8 mouse cellular contexts compared by ENCODE assay signal in the genomic region with DNA sequence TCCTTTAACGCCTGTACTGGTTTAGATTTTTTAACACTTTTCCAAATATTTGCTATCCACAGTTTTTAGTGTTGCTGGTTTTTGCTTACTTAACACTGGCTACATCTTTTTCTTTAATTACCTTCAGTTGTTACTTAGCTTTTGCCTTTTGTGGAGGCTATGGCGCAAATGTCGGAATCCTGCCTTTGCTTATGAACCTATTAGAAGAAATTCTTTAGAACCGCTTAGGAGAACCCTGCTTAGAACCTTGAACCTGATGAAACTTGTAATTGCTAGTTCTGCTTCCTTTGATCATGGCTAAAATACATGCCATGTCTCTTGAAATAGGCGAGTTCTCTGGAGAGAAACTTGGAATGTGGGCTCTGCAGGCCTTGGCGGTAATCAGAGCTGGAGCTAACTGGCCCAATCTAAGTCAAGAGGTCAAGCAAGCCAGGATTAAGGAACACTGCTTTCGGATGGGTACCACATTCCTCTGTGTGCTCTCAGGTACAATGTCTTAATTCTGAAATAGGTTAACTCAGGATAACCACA. TPM values are rescaled to one million over a fixed set of nuclear protein-coding genes. Genes with fewer than 3 reads are reported as not detected.
DNase-seq lines count a peak whose midpoint lies in the region; ATAC-seq and TF ChIP-seq lines count a peak whose summit lies in the region.

No protein-coding gene starts in this region.

- DNase-seq in spleen, adult 2 months (ENCODE audit: low read depth in 1 of 2, low spot score in 2 of 2) = no peak
- DNase-seq in spleen, adult 18-20 months = no peak
- peak; percentile 62 for DNase-seq in forebrain, embryonic 10.5 days (ENCODE audit: extremely low spot score, low spot score)
- DNase-seq in liver, adult 2 months (ENCODE audit: extremely low read depth, low read depth, low spot score) = no peak
- no peak for DNase-seq in stomach, postnatal 0 days (ENCODE audit: low spot score)
- DNase-seq in cerebellum, postnatal 10 days = no peak
- DNase-seq in thymus, postnatal 25 days = no peak
- DNase-seq in right cerebral cortex, postnatal 25 days = no peak

- no peaks in the 10 kb centered on the region for H3K27me3 ChIP-seq in spleen, adult 2 months (ENCODE audit: control insufficient read depth, insufficient read depth, low read length)
- no peaks in the 10 kb centered on the region for H3K27me3 ChIP-seq in forebrain, embryonic 10.5 days (ENCODE audit: poor library complexity, severe bottlenecking)
- H3K27me3 ChIP-seq in liver, adult 2 months (ENCODE audit: control insufficient read depth, insufficient read depth, low read length) = no peaks in the 10 kb centered on the region
- no peaks in the 10 kb centered on the region for H3K27me3 ChIP-seq in stomach, postnatal 0 days (ENCODE audit: control insufficient read depth, insufficient read depth, low read length)

- peak overlapping the region; percentile 21; the same call in 1 of the 2 replicates for H3K27ac ChIP-seq in spleen, adult 2 months (ENCODE audit: insufficient read depth, low read length)
- peak overlapping the region; percentile 95 for H3K27ac ChIP-seq in forebrain, embryonic 10.5 days
- H3K27ac ChIP-seq in liver, adult 2 months (replicated peaks; ENCODE audit: insufficient read depth, low read depth, low read length) = no peak overlapping the region
- peak overlapping the region; percentile 49 for H3K27ac ChIP-seq in stomach, postnatal 0 days (replicated peaks)

- TF ChIP-seq CTCF in spleen, adult 2 months (IDR thresholded peaks at IDR 0.05; ENCODE audit: extremely low read depth, insufficient read depth, insufficient read length, insufficient replicate concordance) = no peak
- TF ChIP-seq CTCF in liver, adult 2 months (IDR thresholded peaks at IDR 0.05; ENCODE audit: low read depth, low read length) = no peak
- no peak for TF ChIP-seq CTCF in stomach, postnatal 0 days (IDR thresholded peaks at IDR 0.05; ENCODE audit: low read depth)

- no peak for ATAC-seq in stomach, postnatal 0 days (ENCODE audit: low FRiP score, low TSS enrichment)

- TF ChIP-seq EP300 in stomach, postnatal 0 days (optimal IDR thresholded peaks at IDR 0.05) = no peak

- H3K4me3 ChIP-seq in spleen, adult 2 months (ENCODE audit: extremely low read depth, insufficient read depth, insufficient read length) = peak overlapping the region; percentile 28
- peak overlapping the region; percentile 62 for H3K4me3 ChIP-seq in forebrain, embryonic 10.5 days
- no peak overlapping the region for H3K4me3 ChIP-seq in liver, adult 2 months (ENCODE audit: insufficient read depth, low read depth, low read length)
- peak overlapping the region; percentile 39 for H3K4me3 ChIP-seq in stomach, postnatal 0 days (ENCODE audit: low read depth, low read length)

- WGBS in spleen, adult 2 months = 49% methylated on average over 7 of the region's 7 CpGs
- WGBS in forebrain, embryonic 10.5 days = 2% methylated on average over 7 of the region's 7 CpGs
- WGBS in liver, adult 2 months = 71% methylated on average over 7 of the region's 7 CpGs
- 7% methylated on average over 7 of the region's 7 CpGs for WGBS in stomach, postnatal 0 days

- peaks cover 2% of the 10 kb centered on the region; the same call in 1 of the 2 replicates for H3K4me1 ChIP-seq in spleen, adult 2 months (ENCODE audit: control insufficient read depth, insufficient read depth, insufficient read length)
- H3K4me1 ChIP-seq in forebrain, embryonic 10.5 days = peaks cover 42% of the 10 kb centered on the region
- peaks cover 15% of the 10 kb centered on the region; the same call in 1 of the 2 replicates for H3K4me1 ChIP-seq in liver, adult 2 months (ENCODE audit: control insufficient read depth, insufficient read depth, low read length)
- H3K4me1 ChIP-seq in stomach, postnatal 0 days (replicated peaks; ENCODE audit: control insufficient read depth, insufficient read depth) = peaks cover 3% of the 10 kb centered on the region; the same call in 1 of the 2 replicates

- H3K9me3 ChIP-seq in forebrain, embryonic 10.5 days = no peaks in the 10 kb centered on the region
- no peaks in the 10 kb centered on the region for H3K9me3 ChIP-seq in stomach, postnatal 0 days (ENCODE audit: control insufficient read depth, low read length)

- 0 out of 2 replicates have a peak overlapping the region, but pooled peaks have one; percentile 8 for H3K9ac ChIP-seq in liver, adult 2 months (ENCODE audit: low read depth, low read length)
- H3K9ac ChIP-seq in stomach, postnatal 0 days (ENCODE audit: low read length) = peak overlapping the region; percentile 58

- no peak for TF ChIP-seq POLR2A in spleen, adult 2 months (IDR thresholded peaks at IDR 0.05; ENCODE audit: low read depth, low read length)
- no peak for TF ChIP-seq POLR2A in liver, adult 2 months (IDR thresholded peaks at IDR 0.05; ENCODE audit: extremely low read depth, insufficient read depth, low read length)

- no peaks in the 10 kb centered on the region for H3K79me2 ChIP-seq in liver, adult 2 months (ENCODE audit: control insufficient read depth, insufficient read depth, low read length)

- H3K36me3 ChIP-seq in spleen, adult 2 months (ENCODE audit: control insufficient read depth, insufficient read depth, low read length) = no peaks in the 10 kb centered on the region
- no peaks in the 10 kb centered on the region for H3K36me3 ChIP-seq in forebrain, embryonic 10.5 days (replicated peaks)
- H3K36me3 ChIP-seq in liver, adult 2 months (ENCODE audit: control insufficient read depth, insufficient read depth, low read length) = no peaks in the 10 kb centered on the region
- H3K36me3 ChIP-seq in stomach, postnatal 0 days (ENCODE audit: control insufficient read depth, insufficient read depth, low read length) = no peaks in the 10 kb centered on the region

- H3K4me2 ChIP-seq in stomach, postnatal 0 days (replicated peaks; ENCODE audit: low read depth) = peak overlapping the region; percentile 55

RNA-seq across cellular contexts. Expression of a gene that starts 0.9 kb away (rescaled TPM):
- polyA plus RNA-seq in spleen, adult 2 months (2012; rRNA removed) = 20.9 and 27.9 TPM in 2 replicates
- polyA plus RNA-seq in forebrain, embryonic 10.5 days (2016; fragmentation: Nextera tagmentation; extraction: Ambion mirVana) = 7.1 and 7.2 TPM in 2 replicates
- 3.4 and 5.9 TPM in 2 replicates for total RNA-seq in liver, adult 2 months (2014; rRNA removed)
- 0.48 and 0.87 TPM in 2 replicates for polyA plus RNA-seq in liver, adult 2 months (2012; rRNA removed)
- polyA plus RNA-seq in stomach, postnatal 0 days (2015; fragmentation: Nextera tagmentation; extraction: Ambion mirVana) = 1.7 and 4.2 TPM in 2 replicates

RNA-seq across cellular contexts. Expression of a gene that starts 2.2 kb away (rescaled TPM):
- 12.2 and 23.2 TPM in 2 replicates for polyA plus RNA-seq in spleen, adult 2 months (2012; rRNA removed)
- polyA plus RNA-seq in forebrain, embryonic 10.5 days (2016; fragmentation: Nextera tagmentation; extraction: Ambion mirVana) = 1.5 TPM in 2 replicates
- 5.4 and 11.5 TPM in 2 replicates for total RNA-seq in liver, adult 2 months (2014; rRNA removed)
- polyA plus RNA-seq in liver, adult 2 months (2012; rRNA removed) = 1.1 TPM in 1 of 2 replicates, not detected in the other
- polyA plus RNA-seq in stomach, postnatal 0 days (2015; fragmentation: Nextera tagmentation; extraction: Ambion mirVana) = 0.67 and 0.79 TPM in 2 replicates

RNA-seq across cellular contexts. Expression of a gene that starts 2.4 kb away (rescaled TPM):
- 26.2 and 28.3 TPM in 2 replicates for polyA plus RNA-seq in spleen, adult 2 months (2012; rRNA removed)
- 5.8 and 6.9 TPM in 2 replicates for polyA plus RNA-seq in forebrain, embryonic 10.5 days (2016; fragmentation: Nextera tagmentation; extraction: Ambion mirVana)
- total RNA-seq in liver, adult 2 months (2014; rRNA removed) = 4.6 and 5.4 TPM in 2 replicates
- 0.39 TPM in 1 of 2 replicates, not detected in the other for polyA plus RNA-seq in liver, adult 2 months (2012; rRNA removed)
- 1.1 and 3.2 TPM in 2 replicates for polyA plus RNA-seq in stomach, postnatal 0 days (2015; fragmentation: Nextera tagmentation; extraction: Ambion mirVana)

RNA-seq across cellular contexts. Expression of a gene that starts 5.0 kb away (rescaled TPM):
- polyA plus RNA-seq in spleen, adult 2 months (2012; rRNA removed) = 19.1 and 20.9 TPM in 2 replicates
- 112 and 119 TPM in 2 replicates for polyA plus RNA-seq in forebrain, embryonic 10.5 days (2016; fragmentation: Nextera tagmentation; extraction: Ambion mirVana)
- 162 and 174 TPM in 2 replicates for total RNA-seq in liver, adult 2 months (2014; rRNA removed)
- polyA plus RNA-seq in liver, adult 2 months (2012; rRNA removed) = 2.1 and 2.8 TPM in 2 replicates
- polyA plus RNA-seq in stomach, postnatal 0 days (2015; fragmentation: Nextera tagmentation; extraction: Ambion mirVana) = 32.0 and 48.7 TPM in 2 replicates

RNA-seq across cellular contexts. Expression of a gene that starts 5.2 kb away (rescaled TPM):
- polyA plus RNA-seq in spleen, adult 2 months (2012; rRNA removed) = 57.5 and 66.9 TPM in 2 replicates
- 6.4 and 6.7 TPM in 2 replicates for polyA plus RNA-seq in forebrain, embryonic 10.5 days (2016; fragmentation: Nextera tagmentation; extraction: Ambion mirVana)
- total RNA-seq in liver, adult 2 months (2014; rRNA removed) = 37.2 and 44.6 TPM in 2 replicates
- 4.0 and 4.4 TPM in 2 replicates for polyA plus RNA-seq in liver, adult 2 months (2012; rRNA removed)
- 4.9 and 10.5 TPM in 2 replicates for polyA plus RNA-seq in stomach, postnatal 0 days (2015; fragmentation: Nextera tagmentation; extraction: Ambion mirVana)
